Mouse (Mus musculus): ENCODE results near the gene Plxnb3. TPM values are rescaled to one million over a fixed set of nuclear protein-coding genes. Genes with fewer than 3 reads are reported as not detected.
"Not testable (repeated sequence)": the region's sequence is repeated elsewhere in the genome, so short reads cannot be mapped to it uniquely, and the experiment has no call there.

Plxnb3 gene
- polyA plus RNA-seq, 1 experiment from 2014 or later: 1.1 TPM

DNA sequence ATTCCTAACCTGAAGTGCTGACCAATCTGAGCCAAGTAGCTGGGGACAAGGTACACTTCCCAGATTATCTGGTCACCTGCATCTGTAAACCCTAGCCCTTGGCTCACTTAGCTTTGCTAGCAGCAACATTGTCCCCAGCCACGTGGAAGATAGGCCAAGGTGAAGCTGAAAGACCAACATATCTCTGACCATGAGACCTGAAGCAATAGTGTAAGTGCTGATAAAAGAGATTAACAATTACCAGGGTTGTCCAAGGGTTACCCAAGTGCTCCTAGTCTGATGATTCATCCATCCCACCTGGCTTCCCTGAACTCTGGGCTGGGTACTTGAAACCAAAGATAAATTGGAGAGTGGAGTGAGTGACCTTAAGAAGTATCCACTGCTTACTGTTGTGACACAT lies 26.0 kb upstream of the Plxnb3 start:
- WGBS: 53% methylated on average over 1 of the region's 1 CpGs
- no peak overlapping the region for H3K9ac ChIP-seq (ENCODE audit: low read depth, low read length)
- H3K4me2 ChIP-seq (ENCODE audit: low read depth, low read length): no peak overlapping the region
- ATAC-seq (ENCODE audit: low read depth): no peak
- DNase-seq (ENCODE audit: low spot score): no peak
- H3K27ac ChIP-seq (replicated peaks; ENCODE audit: low read depth, low read length): no peak overlapping the region
- no peaks in the 10 kb centered on the region for H3K9me3 ChIP-seq (ENCODE audit: control insufficient read depth, low read length)
- H3K4me1 ChIP-seq (ENCODE audit: control insufficient read depth, insufficient read depth, low read length): no peaks in the 10 kb centered on the region
- no peaks in the 10 kb centered on the region for H3K27me3 ChIP-seq (replicated peaks; ENCODE audit: control insufficient read depth, insufficient read depth, low read length)
- H3K36me3 ChIP-seq (ENCODE audit: control insufficient read depth, insufficient read depth, low read length): peaks cover 5% of the 10 kb centered on the region; the same call in 1 of the 2 replicates
- H3K4me3 ChIP-seq (ENCODE audit: low read depth, low read length): no peak overlapping the region

DNA sequence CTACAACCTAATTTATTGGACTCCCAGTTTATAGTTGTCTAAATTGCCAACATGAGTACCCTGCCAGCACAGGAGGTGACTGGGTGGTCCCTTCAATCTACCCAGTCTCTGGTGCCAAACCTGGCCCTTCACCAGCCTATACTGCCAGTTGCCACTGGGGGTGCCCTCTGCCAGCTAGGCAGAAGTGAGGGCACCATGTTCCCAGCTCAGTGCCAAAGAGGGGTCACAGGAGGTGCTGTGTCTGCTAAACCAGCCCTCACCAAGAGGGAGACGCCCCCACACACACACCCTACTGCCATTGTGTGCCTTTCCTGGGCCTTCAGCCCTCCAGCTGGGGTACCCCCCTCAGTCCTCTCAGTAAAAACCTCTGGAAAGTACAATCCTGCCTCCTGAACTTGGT lies 18.7 kb upstream of the Plxnb3 start:
- Histone ChIP-seq H3K27ac (replicated peaks; ENCODE audit: low read depth, low read length) (no peak overlapping the region), H3K4me2 (ENCODE audit: low read depth, low read length) (no peak overlapping the region), H3K9me3 (ENCODE audit: control insufficient read depth, low read length) (no peaks in the 10 kb centered on the region), H3K27me3 (replicated peaks; ENCODE audit: control insufficient read depth, insufficient read depth, low read length) (no peaks in the 10 kb centered on the region), H3K36me3 (ENCODE audit: control insufficient read depth, insufficient read depth, low read length) (no peaks in the 10 kb centered on the region), H3K4me3 (ENCODE audit: low read depth, low read length) (no peak overlapping the region), H3K9ac (ENCODE audit: low read depth, low read length) (no peak overlapping the region), H3K4me1 (ENCODE audit: control insufficient read depth, insufficient read depth, low read length) (no peaks in the 10 kb centered on the region)
- no peak for DNase-seq (ENCODE audit: low spot score)
- ATAC-seq (ENCODE audit: low read depth): no peak
- 100% methylated on average over 1 of the region's 1 CpGs for WGBS

DNA sequence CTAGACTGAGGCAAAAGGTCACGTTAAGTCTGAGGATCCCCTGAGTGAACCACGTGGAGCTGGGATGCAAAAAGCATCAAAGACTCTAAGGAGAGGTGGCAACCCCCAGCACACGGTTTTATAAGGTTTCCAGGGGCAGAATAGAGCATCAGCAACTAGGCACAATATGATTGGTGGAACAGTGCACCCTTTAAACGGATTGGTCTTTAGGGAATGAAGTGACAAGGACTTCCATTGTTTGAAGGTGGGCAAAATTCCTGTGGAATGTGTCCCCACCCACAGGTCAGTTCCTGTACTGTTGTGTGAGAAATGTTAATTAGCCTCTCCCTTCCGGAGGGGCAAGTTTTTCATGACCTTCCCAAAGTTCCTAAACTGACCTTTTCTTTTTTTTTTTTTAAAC lies 17.7 kb upstream of the Plxnb3 start:
- 65% methylated on average over 5 of the region's 5 CpGs for WGBS

DNA sequence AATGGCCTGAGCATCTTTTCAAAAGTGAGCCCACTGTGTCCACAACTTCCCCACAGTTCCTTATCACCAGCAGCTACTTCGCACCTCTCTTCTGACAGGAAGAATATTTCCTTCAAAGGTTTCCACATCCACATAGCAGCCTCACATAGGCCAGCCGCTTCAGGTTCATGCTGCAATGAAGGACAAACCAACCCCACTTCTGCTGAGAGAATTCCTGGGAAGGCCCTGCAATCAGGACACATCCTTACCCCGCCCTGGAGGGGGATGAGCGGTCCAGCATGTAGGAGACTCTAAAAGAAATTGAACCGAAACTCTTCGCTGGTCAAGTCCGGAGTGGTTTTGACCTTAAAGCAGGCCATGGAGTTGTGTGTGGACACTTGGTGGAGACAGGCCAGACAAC lies 17.0 kb upstream of the Plxnb3 start:
- H3K27me3 ChIP-seq (replicated peaks; ENCODE audit: control insufficient read depth, insufficient read depth, low read length); DNase-seq (ENCODE audit: low spot score); H3K9me3 ChIP-seq (ENCODE audit: control insufficient read depth, low read length); H3K4me1 ChIP-seq (ENCODE audit: control insufficient read depth, insufficient read depth, low read length); H3K4me3 ChIP-seq (ENCODE audit: low read depth, low read length); H3K4me2 ChIP-seq (ENCODE audit: low read depth, low read length); H3K27ac ChIP-seq (replicated peaks; ENCODE audit: low read depth, low read length); H3K36me3 ChIP-seq (ENCODE audit: control insufficient read depth, insufficient read depth, low read length); ATAC-seq (ENCODE audit: low read depth); H3K9ac ChIP-seq (ENCODE audit: low read depth, low read length): not testable (repeated sequence)
- 95% methylated on average over 7 of the region's 7 CpGs for WGBS

More for the DNA sequence above, 17.7 kb upstream of the Plxnb3 start:
- DNase-seq (ENCODE audit: low spot score) (no peak), ATAC-seq (ENCODE audit: low read depth) (no peak)
- Histone ChIP-seq H3K4me2 (ENCODE audit: low read depth, low read length) (no peak overlapping the region), H3K36me3 (ENCODE audit: control insufficient read depth, insufficient read depth, low read length) (no peaks in the 10 kb centered on the region), H3K4me1 (ENCODE audit: control insufficient read depth, insufficient read depth, low read length) (no peaks in the 10 kb centered on the region), H3K4me3 (ENCODE audit: low read depth, low read length) (no peak overlapping the region), H3K9ac (ENCODE audit: low read depth, low read length) (no peak overlapping the region), H3K27me3 (replicated peaks; ENCODE audit: control insufficient read depth, insufficient read depth, low read length) (no peaks in the 10 kb centered on the region), H3K9me3 (ENCODE audit: control insufficient read depth, low read length) (no peaks in the 10 kb centered on the region), H3K27ac (replicated peaks; ENCODE audit: low read depth, low read length) (no peak overlapping the region)

DNA sequence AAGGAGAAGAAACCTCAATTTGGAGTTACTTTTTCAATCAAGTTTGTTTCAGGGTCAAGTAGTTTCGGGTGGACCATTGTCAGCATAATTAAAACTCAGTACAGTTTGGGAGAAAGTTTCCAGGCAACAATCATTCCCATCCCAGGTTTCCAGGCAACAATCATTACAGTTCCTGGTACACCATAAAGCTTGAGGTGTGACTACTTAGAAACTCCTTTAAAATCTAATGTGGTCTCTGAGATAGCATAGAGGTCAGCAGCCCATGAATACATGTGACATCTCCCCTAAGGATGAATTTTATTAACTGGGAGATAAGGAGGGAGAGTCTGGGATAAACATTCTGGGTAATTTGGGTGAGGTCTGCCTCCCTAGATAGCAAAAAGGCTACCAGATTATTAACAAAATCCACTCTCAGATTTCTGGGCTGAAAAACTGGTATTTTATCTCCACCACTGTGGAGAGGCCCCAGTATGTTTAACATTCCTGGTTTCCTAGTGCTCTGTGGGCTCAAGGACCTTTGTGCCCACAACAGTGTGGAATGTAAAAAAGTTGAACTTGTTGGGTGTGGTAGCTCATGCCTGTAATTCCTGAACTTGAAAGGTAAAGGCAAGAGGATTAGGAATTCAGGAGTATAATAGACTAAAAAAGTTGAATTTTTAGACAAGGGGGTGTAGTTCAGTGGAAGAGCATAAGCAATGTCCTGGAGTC lies 12.0 kb upstream of the Plxnb3 start:
- no peaks in the 10 kb centered on the region for H3K27me3 ChIP-seq (replicated peaks; ENCODE audit: control insufficient read depth, insufficient read depth, low read length)
- ATAC-seq (ENCODE audit: low read depth) (no peak), DNase-seq (ENCODE audit: low spot score) (no peak)
- 67% methylated on average over 1 of the region's 1 CpGs for WGBS
- no peaks in the 10 kb centered on the region for H3K4me1 ChIP-seq (ENCODE audit: control insufficient read depth, insufficient read depth, low read length)
- H3K9me3 ChIP-seq (ENCODE audit: control insufficient read depth, low read length): no peaks in the 10 kb centered on the region
- no peak overlapping the region for H3K4me3 ChIP-seq (ENCODE audit: low read depth, low read length)
- no peak overlapping the region for H3K9ac ChIP-seq (ENCODE audit: low read depth, low read length)
- H3K36me3 ChIP-seq (ENCODE audit: control insufficient read depth, insufficient read depth, low read length): no peaks in the 10 kb centered on the region
- no peak overlapping the region for H3K27ac ChIP-seq (replicated peaks; ENCODE audit: low read depth, low read length)
- H3K4me2 ChIP-seq (ENCODE audit: low read depth, low read length): no peak overlapping the region

DNA sequence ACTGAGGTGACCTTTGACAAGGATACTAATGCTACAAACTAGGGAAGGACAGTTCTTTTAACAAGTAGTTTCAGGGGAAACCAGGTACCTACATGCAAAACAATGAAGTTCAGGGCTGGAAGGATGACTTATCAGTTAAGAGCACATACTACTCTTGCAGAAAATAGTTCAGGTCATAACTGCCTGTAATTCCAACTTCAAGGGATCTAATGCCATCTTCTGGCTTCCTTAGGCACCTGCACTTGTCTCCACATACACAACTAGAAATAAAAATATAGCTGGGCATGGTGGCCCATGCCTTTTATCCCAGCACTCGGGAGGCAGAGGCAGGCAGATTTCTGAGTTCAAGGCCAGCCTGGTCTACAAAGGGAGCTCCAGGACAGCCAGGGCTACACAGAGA lies 7.9 kb upstream of the Plxnb3 start:
- no peaks in the 10 kb centered on the region for H3K27me3 ChIP-seq (replicated peaks; ENCODE audit: control insufficient read depth, insufficient read depth, low read length)
- 71% methylated on average over 1 of the region's 1 CpGs for WGBS
- H3K36me3 ChIP-seq (ENCODE audit: control insufficient read depth, insufficient read depth, low read length): no peaks in the 10 kb centered on the region
- no peak overlapping the region for H3K27ac ChIP-seq (replicated peaks; ENCODE audit: low read depth, low read length)
- no peaks in the 10 kb centered on the region for H3K9me3 ChIP-seq (ENCODE audit: control insufficient read depth, low read length)
- no peak for ATAC-seq (ENCODE audit: low read depth)
- H3K4me1 ChIP-seq (ENCODE audit: control insufficient read depth, insufficient read depth, low read length): no peaks in the 10 kb centered on the region
- H3K4me3 ChIP-seq (ENCODE audit: low read depth, low read length): no peak overlapping the region
- H3K4me2 ChIP-seq (ENCODE audit: low read depth, low read length): no peak overlapping the region
- H3K9ac ChIP-seq (ENCODE audit: low read depth, low read length): no peak overlapping the region
- no peak for DNase-seq (ENCODE audit: low spot score)

DNA sequence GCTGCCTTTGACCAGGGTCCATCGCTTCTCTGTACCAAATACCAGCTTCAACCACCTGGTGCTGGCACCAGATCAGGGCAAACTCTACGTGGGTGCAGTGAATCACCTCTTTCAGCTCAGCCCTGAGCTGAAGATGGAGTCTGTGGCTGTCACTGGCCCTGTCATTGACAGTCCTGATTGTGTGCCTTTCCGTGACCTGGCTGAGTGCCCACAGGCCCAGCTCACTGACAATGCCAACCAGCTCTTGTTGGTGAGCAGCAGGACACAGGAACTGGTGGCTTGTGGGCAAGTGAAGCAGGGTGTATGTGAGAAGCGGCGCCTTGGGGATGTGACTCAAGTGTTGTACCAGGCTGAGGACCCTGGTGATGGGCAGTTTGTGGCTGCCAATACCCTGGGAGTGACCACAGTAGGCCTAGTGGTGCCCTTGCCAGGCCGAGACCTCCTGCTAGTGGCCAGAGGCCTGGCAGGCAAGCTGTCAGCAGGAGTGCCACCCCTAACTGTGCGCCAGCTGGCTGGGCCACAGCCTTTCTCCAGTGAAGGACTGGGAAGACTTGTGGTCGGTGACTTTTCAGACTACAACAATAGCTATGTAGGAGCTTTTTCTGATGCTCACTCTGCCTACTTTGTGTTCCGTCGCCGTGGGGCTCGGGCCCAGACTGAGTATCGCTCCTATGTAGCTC lies 1.9 kb downstream of the Plxnb3 start:
- no peak overlapping the region for H3K9ac ChIP-seq (ENCODE audit: low read depth, low read length)
- no peaks in the 10 kb centered on the region for H3K9me3 ChIP-seq (ENCODE audit: control insufficient read depth, low read length)
- 84% methylated on average over 12 of the region's 13 CpGs for WGBS
- no peaks in the 10 kb centered on the region for H3K27me3 ChIP-seq (replicated peaks; ENCODE audit: control insufficient read depth, insufficient read depth, low read length)
- ATAC-seq (ENCODE audit: low read depth) (no peak), DNase-seq (ENCODE audit: low spot score) (no peak)
- H3K4me3 ChIP-seq (ENCODE audit: low read depth, low read length): no peak overlapping the region
- no peaks in the 10 kb centered on the region for H3K36me3 ChIP-seq (ENCODE audit: control insufficient read depth, insufficient read depth, low read length)
- no peak overlapping the region for H3K27ac ChIP-seq (replicated peaks; ENCODE audit: low read depth, low read length)
- no peaks in the 10 kb centered on the region for H3K4me1 ChIP-seq (ENCODE audit: control insufficient read depth, insufficient read depth, low read length)
- no peak overlapping the region for H3K4me2 ChIP-seq (ENCODE audit: low read depth, low read length)

DNA sequence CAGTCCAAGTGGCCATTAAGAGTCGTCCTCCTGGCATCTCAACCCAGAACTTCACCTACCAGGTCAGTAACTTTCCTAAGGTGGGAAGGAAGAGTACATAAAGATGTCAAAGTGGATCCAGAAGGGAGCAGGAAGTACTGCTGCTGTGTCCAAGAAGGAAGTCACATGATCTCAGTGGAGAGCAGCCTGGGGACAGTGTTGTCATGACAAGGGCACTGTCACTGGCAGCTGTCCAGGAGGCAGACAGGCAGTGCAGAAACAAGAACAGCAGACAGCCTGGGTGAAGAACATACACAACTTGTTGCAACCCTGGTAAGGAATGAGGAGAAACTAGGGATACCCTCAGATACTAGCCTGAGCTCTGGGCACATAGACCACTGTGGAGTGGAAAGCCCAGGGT lies 8.4 kb downstream of the Plxnb3 start:
- DNase-seq (ENCODE audit: low spot score): peak; percentile 23
- H3K4me2 ChIP-seq (ENCODE audit: low read depth, low read length): no peak overlapping the region
- no peak overlapping the region for H3K27ac ChIP-seq (replicated peaks; ENCODE audit: low read depth, low read length)
- H3K9ac ChIP-seq (ENCODE audit: low read depth, low read length): no peak overlapping the region
- no peaks in the 10 kb centered on the region for H3K9me3 ChIP-seq (ENCODE audit: control insufficient read depth, low read length)
- no peaks in the 10 kb centered on the region for H3K4me1 ChIP-seq (ENCODE audit: control insufficient read depth, insufficient read depth, low read length)
- H3K4me3 ChIP-seq (ENCODE audit: low read depth, low read length): no peak overlapping the region
- no peaks in the 10 kb centered on the region for H3K27me3 ChIP-seq (replicated peaks; ENCODE audit: control insufficient read depth, insufficient read depth, low read length)
- no peak for ATAC-seq (ENCODE audit: low read depth)
- no peaks in the 10 kb centered on the region for H3K36me3 ChIP-seq (ENCODE audit: control insufficient read depth, insufficient read depth, low read length)
- 78% methylated on average over 1 of the region's 1 CpGs for WGBS

DNA sequence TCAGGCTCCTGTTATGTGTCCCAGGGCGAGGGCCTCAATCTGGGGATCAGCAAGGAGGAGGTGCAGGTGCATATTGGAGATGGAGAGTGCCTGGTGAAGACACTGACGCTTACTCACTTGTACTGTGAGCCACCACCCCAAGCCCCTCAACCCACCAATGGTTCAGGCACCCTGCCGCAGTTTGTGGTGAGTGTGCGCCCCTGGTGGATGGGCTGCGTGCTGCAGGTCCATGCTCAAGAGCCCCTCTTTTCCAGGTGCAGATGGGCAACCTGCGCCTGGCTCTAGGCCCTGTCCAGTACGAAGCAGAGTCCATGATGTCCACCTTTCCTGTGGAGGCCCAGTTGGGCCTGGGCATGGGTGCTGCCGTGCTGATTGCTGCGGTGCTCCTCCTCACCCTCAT lies 10.4 kb downstream of the Plxnb3 start:
- no peaks in the 10 kb centered on the region for H3K27me3 ChIP-seq (replicated peaks; ENCODE audit: control insufficient read depth, insufficient read depth, low read length)
- H3K4me1 ChIP-seq (ENCODE audit: control insufficient read depth, insufficient read depth, low read length): no peaks in the 10 kb centered on the region
- no peak for ATAC-seq (ENCODE audit: low read depth)
- WGBS: 59% methylated on average over 8 of the region's 9 CpGs
- H3K9me3 ChIP-seq (ENCODE audit: control insufficient read depth, low read length): no peaks in the 10 kb centered on the region
- no peak overlapping the region for H3K4me3 ChIP-seq (ENCODE audit: low read depth, low read length)
- no peak overlapping the region for H3K4me2 ChIP-seq (ENCODE audit: low read depth, low read length)
- no peak overlapping the region for H3K9ac ChIP-seq (ENCODE audit: low read depth, low read length)
- no peak overlapping the region for H3K27ac ChIP-seq (replicated peaks; ENCODE audit: low read depth, low read length)
- no peaks in the 10 kb centered on the region for H3K36me3 ChIP-seq (ENCODE audit: control insufficient read depth, insufficient read depth, low read length)
- DNase-seq (ENCODE audit: low spot score): no peak

All from embryonic facial prominence, embryonic 14.5 days (tissue).